Mouse (Mus musculus) CH12.LX (cell line): ENCODE measurements around the gene Zfp609. TPM values are rescaled to one million over a fixed set of nuclear protein-coding genes. Genes with fewer than 3 reads are reported as not detected.

ENCODE experiments used
- DNase-seq: peaks from one replicate; pipeline ENCODE4 v3.0.0-alpha.2; 2013; ENCODE audit errors: extremely low read depth
- H3K27ac ChIP-seq: 2 replicates; pipeline ENCODE4 v1.5.1; 2012; ENCODE audit warnings: low read depth, mild to moderate bottlenecking, control low read depth, moderate library complexity; ENCODE audit not compliant: insufficient read depth
- H3K27me3 ChIP-seq: replicated peaks from 2 replicates; pipeline ENCODE3; 2012; ENCODE audit warnings: inconsistent platforms
- H3K36me3 ChIP-seq, 2 experiments: replicated peaks in 1 of 2; 2 replicates each; pipeline versions ENCODE3 to v1.6.1; 2012; ENCODE audit warnings: inconsistent platforms in 1 of 2, low read length in 1 of 2, mild to moderate bottlenecking in 1 of 2, mixed read lengths in 1 of 2, moderate library complexity in 1 of 2; ENCODE audit not compliant: control insufficient read depth in 1 of 2, insufficient read depth in 1 of 2
- H3K4me1 ChIP-seq, 2 experiments: 2 replicates each; pipeline ENCODE4 v1.6.1; 2012; ENCODE audit warnings: inconsistent platforms in 1 of 2, moderate library complexity in 1 of 2; ENCODE audit not compliant: insufficient read depth in 2 of 2, control insufficient read depth in 1 of 2
- H3K4me2 ChIP-seq: 2 replicates; pipeline ENCODE4 v1.6.1; 2012; ENCODE audit warnings: low read depth, mild to moderate bottlenecking, control low read depth; ENCODE audit not compliant: poor library complexity, insufficient read depth, severe bottlenecking
- H3K4me3 ChIP-seq, 3 experiments: fragments of 150-350 bp in 1 of 3; sonication (generic) in 1 of 3; replicated peaks in 1 of 3; 2 replicates each; pipeline versions ENCODE3 to v1.5.1; 2011 to 2012; ENCODE audit warnings: low read depth in 2 of 3, low read length in 2 of 3, mild to moderate bottlenecking in 2 of 3, moderate library complexity in 2 of 3, control low read depth in 1 of 3, improper control_type of control experiment in 1 of 3, inconsistent platforms in 1 of 3, mixed read lengths in 1 of 3; ENCODE audit not compliant: poor library complexity in 1 of 3
- H3K79me2 ChIP-seq: replicated peaks from 2 replicates; pipeline ENCODE4 v1.6.1; 2012; ENCODE audit warnings: mild to moderate bottlenecking, moderate library complexity; ENCODE audit not compliant: control insufficient read depth, poor library complexity, insufficient read depth, severe bottlenecking; ENCODE audit errors: extremely low read depth
- H3K9ac ChIP-seq: 2 replicates; pipeline ENCODE4 v1.6.1; 2012; ENCODE audit warnings: low read depth, mild to moderate bottlenecking, control low read depth, moderate library complexity; ENCODE audit not compliant: insufficient read depth
- H3K9me3 ChIP-seq: replicated peaks from 2 replicates; pipeline ENCODE3; 2012; ENCODE audit warnings: low read length, inconsistent platforms, mixed read lengths
- ELF1 ChIP-seq: IDR thresholded peaks from 2 replicates; pipeline ENCODE4 v1.6.1; 2014; ENCODE audit warnings: low read depth, mild to moderate bottlenecking, inconsistent platforms, low read length, improper control_type of control experiment
- EP300 ChIP-seq: IDR thresholded peaks from 2 replicates; pipeline ENCODE4 v1.6.1; 2011; ENCODE audit warnings: low read length, improper control_type of control experiment
- ETS1 ChIP-seq: conservative IDR thresholded peaks from 2 replicates; pipeline ENCODE4 v1.6.1; 2012; ENCODE audit warnings: low read depth, mild to moderate bottlenecking, inconsistent platforms, low read length, improper control_type of control experiment, moderate library complexity
- GABPA ChIP-seq: IDR thresholded peaks from 2 replicates; pipeline ENCODE4 v1.6.1; 2012; ENCODE audit warnings: low read depth, low read length, improper control_type of control experiment, inconsistent platforms; ENCODE audit not compliant: insufficient replicate concordance
- IRF4 ChIP-seq: IDR thresholded peaks from 2 replicates; pipeline ENCODE4 v1.6.1; 2014; ENCODE audit warnings: low read depth, mild to moderate bottlenecking, inconsistent platforms, low read length, improper control_type of control experiment
- JUN ChIP-seq: IDR thresholded peaks from 2 replicates; pipeline ENCODE4 v1.6.1; 2011; ENCODE audit warnings: low read depth, mild to moderate bottlenecking, low read length, improper control_type of control experiment, moderate library complexity; ENCODE audit not compliant: insufficient read depth
- MAZ ChIP-seq: IDR thresholded peaks from 2 replicates; pipeline ENCODE4 v1.6.1; 2012; ENCODE audit warnings: low read depth, mild to moderate bottlenecking, inconsistent platforms, low read length, improper control_type of control experiment, moderate library complexity
- MEF2A ChIP-seq: IDR thresholded peaks from 2 replicates; pipeline ENCODE4 v1.6.1; 2014; ENCODE audit warnings: low read depth, mild to moderate bottlenecking, inconsistent platforms, low read length, improper control_type of control experiment, borderline replicate concordance
- MXI1 ChIP-seq: IDR thresholded peaks from 2 replicates; pipeline ENCODE4 v1.6.1; 2011; ENCODE audit warnings: mild to moderate bottlenecking, low read depth, low read length, improper control_type of control experiment
- MYC ChIP-seq: IDR thresholded peaks from 2 replicates; pipeline ENCODE4 v1.6.1; 2011; ENCODE audit warnings: low read depth, mild to moderate bottlenecking, improper control_type of control experiment, low read length
- PAX5 ChIP-seq: IDR thresholded peaks from 2 replicates; pipeline ENCODE4 v1.6.1; 2012; ENCODE audit warnings: low read length, inconsistent platforms, mixed read lengths
- POLR2AphosphoS2 ChIP-seq: IDR thresholded peaks from 2 replicates; pipeline ENCODE4 v1.6.1; 2011; ENCODE audit warnings: low read depth, low read length, improper control_type of control experiment
- RAD21 ChIP-seq: IDR thresholded peaks from 2 replicates; pipeline ENCODE4 v1.6.1; 2011; ENCODE audit warnings: low read depth, mild to moderate bottlenecking, low read length, improper control_type of control experiment, moderate library complexity
- RCOR1 ChIP-seq: conservative IDR thresholded peaks from 2 replicates; pipeline ENCODE4 v1.6.1; 2012; ENCODE audit warnings: low read depth, mild to moderate bottlenecking, inconsistent platforms, low read length, improper control_type of control experiment
- SIN3A ChIP-seq: IDR thresholded peaks from 2 replicates; pipeline ENCODE4 v1.6.1; 2012; ENCODE audit warnings: low read length, improper control_type of control experiment, inconsistent platforms
- TBP ChIP-seq: conservative IDR thresholded peaks from 2 replicates; pipeline ENCODE4 v1.6.1; 2011; ENCODE audit warnings: low read depth, low read length, improper control_type of control experiment
- UBTF ChIP-seq: IDR thresholded peaks from 2 replicates; pipeline ENCODE4 v1.6.1; 2012; ENCODE audit warnings: low read depth, mild to moderate bottlenecking, inconsistent platforms, low read length, improper control_type of control experiment, moderate library complexity
- USF2 ChIP-seq: conservative IDR thresholded peaks from 2 replicates; pipeline ENCODE4 v1.6.1; 2011; ENCODE audit warnings: low read depth, low read length, improper control_type of control experiment
- ZC3H11A ChIP-seq: IDR thresholded peaks from 2 replicates; pipeline ENCODE4 v1.6.1; 2012; ENCODE audit warnings: low read depth, mild to moderate bottlenecking, inconsistent platforms, low read length, improper control_type of control experiment
- ZMIZ1 ChIP-seq: IDR thresholded peaks from 2 replicates; pipeline ENCODE4 v1.6.1; 2012; ENCODE audit warnings: low read depth, mild to moderate bottlenecking, inconsistent platforms, low read length, improper control_type of control experiment
- ZNF384 ChIP-seq: IDR thresholded peaks from 2 replicates; pipeline ENCODE4 v1.6.1; 2012; ENCODE audit warnings: low read depth, low read length, improper control_type of control experiment, inconsistent platforms
- dilution Hi-C: fragments of 300-500 bp; cut with MboI; formaldehyde crosslinking; loops from 2 replicates; pipeline ENCODE4 v1.14.3; 2020; ENCODE audit warnings: low sequenced_read_pairs; ENCODE audit not compliant: extremely low pct_unique_long_range_greater_than_20kb, extremely low pct_ligation_motif_present
- in situ Hi-C: fragments of 300-500 bp; cut with MboI; formaldehyde crosslinking; loops from 3 replicates; pipeline ENCODE4 v1.14.3; 2019; ENCODE audit warnings: low sequenced_read_pairs, low pct_ligation_motif_present, low pct_unique_long_range_greater_than_20kb, mixed read lengths
- polyA plus RNA-seq: library from polyadenylated mRNA; unstranded; fragments of >175 nt; gene quantifications from 2 replicates; pipeline ENCODE4 v1.2.1, GENCODE M21; 2012; ENCODE audit warnings: low read depth; ENCODE audit not compliant: insufficient read length
- total RNA-seq, 2 experiments: library from RNA; depleted of rRNA; stranded (reverse); fragments of 300-350 nt in 1 of 2; fragments of >200 nt in 1 of 2; gene quantifications; 2 replicates each; pipeline ENCODE4 v1.2.3; 2012 to 2014

The Zfp609 gene
- total and polyA plus RNA-seq, 3 experiments, result 1.2 to 15.4 (median 3.2) TPM

- Histone ChIP-seq H3K79me2 (no peaks in the 10 kb centered on the region), H3K9ac (no peak overlapping the region), H3K9me3 (no peaks in the 10 kb centered on the region), H3K4me1 (peaks cover 0 to 13% of the 10 kb centered on the region in 2 experiments; a peak in 1 of 4 replicates), H3K4me3 (no peak overlapping the region), H3K36me3 (peaks cover 0 to 11% of the 10 kb centered on the region in 2 experiments), H3K27me3 (no peaks in the 10 kb centered on the region), H3K4me2 (no peak overlapping the region), H3K27ac (no peak overlapping the region)
- DNase-seq, result no peak
- in situ Hi-C loops, result no loop called here
- dilution Hi-C loops, result no loop called here
- no peak for TF ChIP-seq ZC3H11A
- TF ChIP-seq UBTF, result no peak
- TF ChIP-seq MYC, result no peak
- no peak for TF ChIP-seq RCOR1
Observed at GRCm38 (mm10) chr9:65743322-65743721, 84.0 kb downstream of the Zfp609 start.

GRCm38 (mm10) chr9:65742777-65743176, 84.6 kb downstream of the Zfp609 start:
- TF ChIP-seq JUN (no peak), POLR2AphosphoS2 (no peak), PAX5 (no peak), RAD21 (no peak), SIN3A (no peak), ELF1 (no peak), MAZ (no peak), RCOR1 (no peak), MEF2A (no peak), GABPA (no peak), USF2 (no peak), TBP (no peak), ETS1 (no peak), ZMIZ1 (no peak), EP300 (no peak), MXI1 (no peak), ZNF384 (no peak), IRF4 (no peak)
- Histone ChIP-seq H3K4me1 (peaks cover 0 to 13% of the 10 kb centered on the region in 2 experiments; a peak in 1 of 4 replicates), H3K4me2 (no peak overlapping the region), H3K36me3 (peaks cover 0 to 11% of the 10 kb centered on the region in 2 experiments), H3K4me3 (no peak overlapping the region), H3K9me3 (no peaks in the 10 kb centered on the region), H3K27me3 (no peaks in the 10 kb centered on the region), H3K9ac (no peak overlapping the region), H3K79me2 (no peaks in the 10 kb centered on the region), H3K27ac (no peak overlapping the region)
- DNase-seq, result no peak
- dilution Hi-C loops (no loop called here), in situ Hi-C loops (no loop called here)
